Mouse (Mus musculus) heart, embryonic 15.5 days (tissue): Measurements from ENCODE around the gene Riiad1. TPM values are rescaled to one million over a fixed set of nuclear protein-coding genes. Genes with fewer than 3 reads are reported as not detected.

Experiments
- ATAC-seq: fragments of 200-750 bp; cut with Nextera tagmentation; replicated peaks from 2 replicates; pipeline ENCODE4 v1.8.0; 2017; ENCODE audit warnings: low read depth, moderate TSS enrichment; ENCODE audit not compliant: insufficient number of reproducible peaks, insufficient read depth, low FRiP score
- H3K27ac ChIP-seq: fragments of 300-500 bp; sonication (generic); 2 replicates; pipeline ENCODE4 v1.5.1; 2015; ENCODE audit warnings: mild to moderate bottlenecking, inconsistent platforms
- H3K27me3 ChIP-seq: fragments of 300-500 bp; sonication (generic); 2 replicates; pipeline ENCODE4 v1.6.1; 2015; ENCODE audit warnings: inconsistent platforms
- H3K36me3 ChIP-seq: fragments of 300-500 bp; sonication (generic); 2 replicates; pipeline ENCODE4 v1.6.1; 2015; ENCODE audit warnings: mild to moderate bottlenecking, inconsistent platforms
- H3K4me1 ChIP-seq: fragments of 300-500 bp; sonication (generic); replicated peaks from 2 replicates; pipeline ENCODE4 v1.6.1; 2015; ENCODE audit warnings: inconsistent platforms
- H3K4me2 ChIP-seq: fragments of 300-500 bp; sonication (generic); 2 replicates; pipeline ENCODE4 v1.6.1; 2015; ENCODE audit warnings: inconsistent platforms, mild to moderate bottlenecking, moderate library complexity
- H3K4me3 ChIP-seq: fragments of 300-500 bp; sonication (generic); 2 replicates; pipeline ENCODE4 v1.5.1; 2015; ENCODE audit warnings: mild to moderate bottlenecking, inconsistent platforms
- H3K9ac ChIP-seq: fragments of 300-500 bp; sonication (generic); 2 replicates; pipeline ENCODE4 v1.6.1; 2015; ENCODE audit warnings: mild to moderate bottlenecking, inconsistent platforms
- H3K9me3 ChIP-seq: fragments of 300-500 bp; sonication (generic); replicated peaks from 2 replicates; pipeline ENCODE4 v1.6.1; 2016; ENCODE audit warnings: inconsistent platforms
- WGBS: fragments of 180-500 bp; shearing (Covaris S2); methylation state at CpG from one replicate; pipeline ENCODE4 v1.1.7; 2015; ENCODE audit warnings: mixed read lengths; 5-methylcytosine and 5-hydroxymethylcytosine counted together
- polyA plus RNA-seq: library from polyadenylated mRNA; unstranded; fragments of >200 nt; fragmentation: Nextera tagmentation; extraction: Ambion mirVana; gene quantifications from 2 replicates; pipeline ENCODE4 v1.2.1, GENCODE M21; 2015

Riiad1 gene
- polyA plus RNA-seq, 1 experiment from 2014 or later: 4.9 TPM

DNA sequence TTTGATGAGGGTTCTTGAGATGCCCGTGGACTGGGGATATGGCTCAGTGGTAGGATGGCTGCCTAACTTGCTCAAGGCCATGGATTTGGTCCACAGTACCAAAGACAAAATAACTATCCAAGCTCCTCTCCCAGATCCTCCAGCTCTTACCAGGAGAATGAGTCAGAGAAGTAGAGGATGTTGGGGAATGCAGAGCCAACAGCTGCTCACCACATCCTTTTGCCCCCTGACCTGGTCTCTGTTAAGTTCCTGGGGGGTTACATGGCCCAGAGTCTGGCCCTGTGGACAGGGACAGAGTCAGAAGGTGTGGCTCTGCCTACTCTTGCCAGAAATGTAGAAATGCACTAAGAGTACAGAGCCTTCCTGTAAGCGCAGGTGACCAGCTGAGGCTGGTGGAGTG, 20.3 kb downstream of the Riiad1 start:
- no peak for ATAC-seq
- Histone ChIP-seq H3K27ac (no peak overlapping the region), H3K27me3 (no peaks in the 10 kb centered on the region; the same call in 1 of the 2 replicates), H3K9me3 (no peaks in the 10 kb centered on the region), H3K4me3 (no peak overlapping the region), H3K4me1 (0 out of 2 replicates have a peak, but pooled peaks cover 4% of the 10 kb centered on the region), H3K36me3 (no peaks in the 10 kb centered on the region), H3K9ac (no peak overlapping the region), H3K4me2 (no peak overlapping the region)
- 82% methylated on average over 2 of the region's 2 CpGs for WGBS

DNA sequence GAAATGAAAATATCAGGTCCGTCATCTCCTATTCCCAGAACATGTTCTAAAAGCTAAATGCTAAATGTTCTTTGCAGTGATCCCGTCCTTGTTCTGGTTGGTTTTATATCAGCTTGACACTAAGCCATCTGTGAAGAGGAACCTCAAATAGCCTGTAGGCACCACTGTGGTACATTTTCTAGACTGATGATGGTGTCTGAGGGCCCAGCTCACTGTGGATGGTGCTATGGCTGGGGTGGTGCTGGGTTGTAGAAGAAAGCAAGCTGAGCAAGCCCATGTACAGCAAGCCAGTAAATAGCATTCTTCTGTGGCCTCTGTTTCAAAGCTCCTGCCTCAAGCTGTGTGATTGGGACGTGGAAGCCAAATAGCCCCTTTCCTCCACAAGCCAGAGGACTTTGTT, 23.1 kb downstream of the Riiad1 start:
- ATAC-seq: no peak
- 69% methylated on average over 3 of the region's 3 CpGs for WGBS
- H3K4me1 ChIP-seq: 0 out of 2 replicates have a peak, but pooled peaks cover 4% of the 10 kb centered on the region
- H3K4me2 ChIP-seq: peak overlapping the region; percentile 58; the same call in 1 of the 2 replicates
- no peak overlapping the region for H3K27ac ChIP-seq
- H3K4me3 ChIP-seq: no peak overlapping the region
- H3K9ac ChIP-seq: peak overlapping the region; percentile 43; the same call in 1 of the 2 replicates
- H3K27me3 ChIP-seq: no peaks in the 10 kb centered on the region; the same call in 1 of the 2 replicates
- no peaks in the 10 kb centered on the region for H3K36me3 ChIP-seq
- no peaks in the 10 kb centered on the region for H3K9me3 ChIP-seq

GRCm38 (mm10) chr3:94456529-94457000, 23.6 kb downstream of the Riiad1 start:
- H3K4me3 ChIP-seq: peak overlapping the region; percentile 45
- H3K4me2 ChIP-seq: peak overlapping the region; percentile 58
- no peaks in the 10 kb centered on the region for H3K36me3 ChIP-seq
- no peak overlapping the region for H3K27ac ChIP-seq
- H3K27me3 ChIP-seq: no peaks in the 10 kb centered on the region; the same call in 1 of the 2 replicates
- no peaks in the 10 kb centered on the region for H3K9me3 ChIP-seq
- 0 out of 2 replicates have a peak, but pooled peaks cover 4% of the 10 kb centered on the region for H3K4me1 ChIP-seq
- peak overlapping the region; percentile 43; the same call in 1 of the 2 replicates for H3K9ac ChIP-seq
- peak; percentile 85 for ATAC-seq
- WGBS: 1% methylated on average over 12 of the region's 12 CpGs

- WGBS: 95% methylated on average over 2 of the region's 2 CpGs
Measured at GRCm38 (mm10) chr3:94449377-94449776, 30.8 kb downstream of the Riiad1 start.

GRCm38 (mm10) chr3:94443597-94443964, 36.6 kb downstream of the Riiad1 start, which contains the start of gene Oaz3:
Oaz3 (minus strand) TSS chr3:94443915.
- peak; percentile 45; the same call in 1 of the 2 replicates for ATAC-seq
- peaks cover 10% of the 10 kb centered on the region for H3K27me3 ChIP-seq

More at GRCm38 (mm10) chr3:94449377-94449776, 30.8 kb downstream of the Riiad1 start:
- Histone ChIP-seq H3K4me1 (peaks cover under 1% of the 10 kb centered on the region), H3K27ac (no peak overlapping the region), H3K4me3 (no peak overlapping the region), H3K36me3 (peaks cover 47% of the 10 kb centered on the region), H3K9ac (no peak overlapping the region), H3K9me3 (no peaks in the 10 kb centered on the region), H3K4me2 (no peak overlapping the region), H3K27me3 (no peaks in the 10 kb centered on the region)
- no peak for ATAC-seq

DNA sequence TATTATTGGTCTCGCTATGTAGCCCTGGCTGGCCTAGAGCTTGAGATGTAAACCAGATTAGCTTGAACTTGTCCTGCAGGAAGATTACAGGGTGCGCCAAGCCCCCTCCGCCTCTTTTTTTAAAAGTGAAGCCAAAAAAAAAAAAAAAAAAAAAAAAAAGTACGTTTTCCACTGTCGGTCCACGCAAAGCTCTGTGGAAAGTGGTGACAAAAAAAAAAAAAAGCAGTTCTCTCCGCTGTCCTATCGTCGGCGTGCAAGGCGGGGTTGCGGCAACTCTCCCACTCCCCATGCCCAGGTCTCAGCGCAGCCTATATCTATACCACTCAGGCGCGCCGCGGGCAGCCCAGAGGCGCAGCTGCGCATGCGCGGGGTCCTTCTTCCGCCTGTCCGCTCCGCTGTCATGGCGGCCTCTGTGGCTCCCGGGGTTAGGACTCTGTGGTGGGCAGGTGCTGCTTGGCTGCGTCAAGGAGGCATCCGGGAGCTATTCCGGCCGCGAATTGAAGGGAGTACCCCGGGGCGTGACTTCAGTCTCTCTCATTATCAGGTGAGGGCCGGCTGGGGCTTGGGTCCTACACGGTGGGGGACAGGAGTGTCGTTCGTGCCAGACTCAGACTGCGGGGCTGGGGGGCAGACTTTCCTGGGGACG, 37.1 kb downstream of the Riiad1 start, which contains the start of gene Mrpl9:
Mrpl9 (plus strand) TSS at position 368 of the 646 bp plus-strand sequence.
- H3K9me3 ChIP-seq: no peaks in the 10 kb centered on the region
- peak within 1 kb of the TSS; percentile 76 for H3K4me2 ChIP-seq
- peak within 1 kb of the TSS; percentile 96 for H3K9ac ChIP-seq
- peaks cover 31% of the 10 kb centered on the region for H3K36me3 ChIP-seq
- H3K4me3 ChIP-seq: peak within 1 kb of the TSS; percentile 95
- peak; percentile 94 for ATAC-seq
- peaks cover 10% of the 10 kb centered on the region for H3K27me3 ChIP-seq
- WGBS: under 1% methylated on average over 37 of the region's 39 CpGs
- H3K27ac ChIP-seq: peak within 1 kb of the TSS; percentile 82
- H3K4me1 ChIP-seq: peaks cover 5% of the 10 kb centered on the region

More at GRCm38 (mm10) chr3:94443597-94443964, 36.6 kb downstream of the Riiad1 start, which contains the start of gene Oaz3:
- peaks cover 36% of the 10 kb centered on the region for H3K36me3 ChIP-seq
- no peaks in the 10 kb centered on the region for H3K9me3 ChIP-seq
- H3K4me2 ChIP-seq: peak within 1 kb of the TSS; percentile 76
- H3K27ac ChIP-seq: peak within 1 kb of the TSS; percentile 82
- 2% methylated on average over 24 of the region's 24 CpGs for WGBS
- H3K4me1 ChIP-seq: peaks cover 5% of the 10 kb centered on the region
- H3K9ac ChIP-seq: peak within 1 kb of the TSS; percentile 96
- H3K4me3 ChIP-seq: peak within 1 kb of the TSS; percentile 95

GRCm38 (mm10) chr3:94441182-94441581, 39.0 kb downstream of the Riiad1 start:
- no peak for ATAC-seq
- Histone ChIP-seq H3K4me3 (no peak overlapping the region), H3K27ac (no peak overlapping the region), H3K36me3 (peaks cover 12% of the 10 kb centered on the region; the same call in 1 of the 2 replicates), H3K27me3 (peaks cover 10% of the 10 kb centered on the region), H3K4me2 (no peak overlapping the region), H3K9ac (no peak overlapping the region), H3K9me3 (no peaks in the 10 kb centered on the region), H3K4me1 (peaks cover 5% of the 10 kb centered on the region)
- WGBS: 37% methylated on average over 3 of the region's 3 CpGs

DNA sequence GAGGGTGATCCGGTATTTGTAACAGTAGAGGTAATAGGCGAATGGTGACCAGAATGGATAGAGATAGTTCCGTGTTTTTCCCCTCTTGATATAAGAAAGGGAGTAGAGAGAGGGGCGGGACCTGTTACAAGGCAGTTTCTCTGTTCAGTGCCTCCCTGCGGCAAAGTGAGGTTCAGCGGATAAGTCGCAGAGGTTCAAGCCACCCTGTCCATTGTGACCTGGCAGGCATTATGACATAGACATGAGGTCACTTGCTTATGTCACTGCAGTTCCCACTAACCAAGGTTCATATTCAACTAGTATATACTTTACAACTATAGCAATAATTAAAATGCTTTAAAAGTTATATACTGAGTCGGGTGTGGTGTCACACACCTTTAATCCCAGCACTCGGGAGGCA, 43.7 kb downstream of the Riiad1 start:
- Histone ChIP-seq H3K4me2 (no peak overlapping the region), H3K27ac (no peak overlapping the region), H3K36me3 (no peaks in the 10 kb centered on the region), H3K27me3 (peaks cover 10% of the 10 kb centered on the region), H3K9me3 (no peaks in the 10 kb centered on the region), H3K4me1 (no peaks in the 10 kb centered on the region), H3K4me3 (no peak overlapping the region), H3K9ac (no peak overlapping the region)
- WGBS: 77% methylated on average over 9 of the region's 9 CpGs
- no peak for ATAC-seq

DNA sequence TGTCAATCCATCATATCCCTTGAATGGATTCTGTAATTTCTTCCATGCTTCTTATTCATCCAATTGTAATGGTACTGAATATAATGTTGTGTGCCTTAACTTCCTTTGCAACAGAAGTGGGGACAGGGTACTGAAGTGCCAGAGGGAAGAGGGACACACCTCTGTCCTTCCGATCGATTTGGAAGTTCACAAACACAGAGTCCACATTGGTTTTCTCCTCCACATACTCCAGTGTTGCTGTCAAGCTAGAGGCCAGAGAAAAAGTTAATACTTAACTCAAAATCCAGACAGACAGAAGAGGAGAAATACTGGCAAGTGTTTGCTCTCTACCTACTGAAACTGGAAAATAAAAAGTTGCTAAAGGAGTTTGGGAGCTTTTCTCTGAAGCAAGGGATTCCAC, 45.8 kb downstream of the Riiad1 start:
- H3K4me1 ChIP-seq: no peaks in the 10 kb centered on the region
- H3K4me2 ChIP-seq: no peak overlapping the region
- H3K9me3 ChIP-seq: no peaks in the 10 kb centered on the region
- 74% methylated on average over 2 of the region's 2 CpGs for WGBS
- ATAC-seq: no peak
- H3K36me3 ChIP-seq: no peaks in the 10 kb centered on the region
- H3K4me3 ChIP-seq: no peak overlapping the region
- no peaks in the 10 kb centered on the region for H3K27me3 ChIP-seq
- no peak overlapping the region for H3K9ac ChIP-seq
- no peak overlapping the region for H3K27ac ChIP-seq

- Histone ChIP-seq H3K4me2 (no peak overlapping the region), H3K27me3 (no peaks in the 10 kb centered on the region), H3K36me3 (no peaks in the 10 kb centered on the region), H3K27ac (no peak overlapping the region), H3K9ac (no peak overlapping the region), H3K4me1 (no peaks in the 10 kb centered on the region), H3K9me3 (no peaks in the 10 kb centered on the region), H3K4me3 (no peak overlapping the region)
- WGBS: 51% methylated on average over 2 of the region's 2 CpGs
- no peak for ATAC-seq
Measured at GRCm38 (mm10) chr3:94430980-94431379, 49.2 kb downstream of the Riiad1 start.
